Mouse (Mus musculus) spleen, postnatal 10 days (tissue): ENCODE measurements around the gene Pcdh8.

Experiments
- DNase-seq, 2 experiments: peaks; one replicate each; pipeline ENCODE4 v3.0.0; 2021 to 2022; ENCODE audit warnings: low spot score in 2 of 2

Pcdh8 gene

GRCm38 (mm10) chr14:79754157-79754556, 17.0 kb downstream of the Pcdh8 start:
- DNase-seq, result no peak

DNA sequence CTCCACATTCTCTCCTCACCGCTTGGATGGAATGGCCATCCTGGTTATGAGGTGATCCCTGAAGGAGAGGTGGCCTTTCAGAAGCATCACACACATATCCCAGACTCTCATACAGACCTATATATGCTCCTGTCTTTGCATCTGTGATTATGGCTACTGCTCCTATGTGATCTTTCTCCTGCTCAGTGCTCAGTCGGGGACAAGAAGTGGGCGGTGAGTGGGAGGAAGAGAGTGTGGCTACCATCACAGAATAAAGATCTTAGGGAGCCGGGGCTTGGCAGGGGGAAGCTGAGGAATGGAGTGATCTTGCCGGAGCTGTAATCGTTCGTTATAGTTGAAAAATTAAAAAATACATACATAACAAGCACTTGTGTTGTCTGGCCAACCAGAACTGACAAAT, 17.4 kb downstream of the Pcdh8 start:
- no peak for DNase-seq

DNA sequence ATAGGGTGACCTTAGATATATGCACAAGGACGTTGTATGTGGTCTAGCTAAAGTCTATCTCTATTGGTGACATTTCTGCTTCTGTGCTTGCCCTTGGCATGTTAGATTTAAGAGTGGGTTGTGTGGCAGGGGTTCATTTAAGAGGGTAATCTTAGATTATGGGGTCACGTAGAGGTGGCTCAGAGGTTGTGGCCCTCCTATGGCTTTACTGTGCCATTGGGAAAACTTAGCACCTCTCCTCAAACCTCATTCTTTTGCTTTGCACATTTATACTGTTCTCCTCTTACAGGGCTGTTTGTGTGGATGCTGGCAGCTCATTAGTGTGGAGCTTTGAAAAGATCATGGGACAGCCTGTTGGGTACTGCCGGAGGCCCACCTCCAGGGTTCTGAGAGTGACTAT, 30.6 kb downstream of the Pcdh8 start:
- DNase-seq, result no peak

- DNase-seq, result no peak
Observed at GRCm38 (mm10) chr14:79738441-79738840, 32.7 kb downstream of the Pcdh8 start.

GRCm38 (mm10) chr14:79737642-79738379, 33.3 kb downstream of the Pcdh8 start:
- peak in 1 of 2 experiments; percentile 24 for DNase-seq

DNA sequence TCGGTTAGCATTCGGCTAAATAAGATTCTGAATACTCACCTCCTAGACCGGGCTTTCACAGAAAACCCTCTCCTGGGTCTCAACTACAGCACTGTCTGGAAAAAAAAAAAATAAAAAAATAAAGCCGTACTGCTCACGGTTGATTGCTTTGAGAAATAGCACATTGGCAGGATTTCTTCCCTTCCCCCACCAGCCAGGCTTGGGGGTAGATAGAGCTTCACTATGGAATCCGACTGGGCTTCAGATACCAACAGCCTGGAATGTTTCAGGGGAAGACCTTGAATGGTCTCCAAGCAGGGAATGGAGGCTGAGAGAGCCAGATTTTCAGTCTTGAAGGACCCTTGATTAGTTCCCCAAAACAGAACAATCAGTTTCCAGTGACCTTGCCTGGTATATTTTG, 34.3 kb downstream of the Pcdh8 start:
- no peak for DNase-seq

GRCm38 (mm10) chr14:79733501-79733900, 37.6 kb downstream of the Pcdh8 start:
- DNase-seq, result no peak

- no peak for DNase-seq
Observed at GRCm38 (mm10) chr14:79728811-79729210, 42.3 kb downstream of the Pcdh8 start.

DNA sequence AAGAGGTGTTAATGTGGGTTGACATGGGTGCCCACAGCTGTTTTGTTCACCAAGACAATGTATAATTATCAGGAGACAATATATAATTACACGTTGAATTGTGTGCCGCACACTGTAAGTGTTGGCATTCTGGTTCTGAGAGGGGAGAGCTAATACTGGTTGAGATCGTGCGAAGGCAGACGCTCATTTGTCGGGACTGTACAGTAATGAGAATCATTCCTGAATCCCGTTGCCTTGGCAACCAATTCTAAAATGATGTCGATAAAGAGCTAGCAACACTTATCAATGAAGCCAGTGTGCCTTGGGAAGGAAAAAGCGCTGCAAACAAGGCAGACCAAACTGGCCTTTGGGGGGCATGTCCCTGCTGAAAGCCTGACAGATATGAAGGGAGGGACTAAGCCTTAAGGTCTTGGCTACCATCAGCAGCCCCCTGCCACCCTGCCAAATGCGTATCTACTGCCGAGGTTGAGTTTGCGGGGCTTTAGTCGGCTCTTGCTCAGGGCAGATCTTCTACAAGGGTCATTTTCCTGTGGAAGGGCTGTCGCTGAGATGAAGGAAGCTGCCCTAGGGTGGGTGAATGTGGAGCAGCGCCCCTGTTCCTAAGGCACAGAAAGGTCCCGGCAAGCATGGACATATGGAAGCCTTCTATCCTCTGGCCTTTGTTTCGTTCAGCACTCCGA, 47.0 kb downstream of the Pcdh8 start:
- DNase-seq, result no peak

GRCm38 (mm10) chr14:79722228-79722627, 48.9 kb downstream of the Pcdh8 start:
- no peak for DNase-seq
